Mouse (Mus musculus): ENCODE results near the gene Nynrin. TPM values are rescaled to one million over a fixed set of nuclear protein-coding genes. Genes with fewer than 3 reads are reported as not detected.

Nynrin gene
- 0.41 and 0.51 TPM in 2 replicates for polyA plus RNA-seq (2012; rRNA removed)

DNA sequence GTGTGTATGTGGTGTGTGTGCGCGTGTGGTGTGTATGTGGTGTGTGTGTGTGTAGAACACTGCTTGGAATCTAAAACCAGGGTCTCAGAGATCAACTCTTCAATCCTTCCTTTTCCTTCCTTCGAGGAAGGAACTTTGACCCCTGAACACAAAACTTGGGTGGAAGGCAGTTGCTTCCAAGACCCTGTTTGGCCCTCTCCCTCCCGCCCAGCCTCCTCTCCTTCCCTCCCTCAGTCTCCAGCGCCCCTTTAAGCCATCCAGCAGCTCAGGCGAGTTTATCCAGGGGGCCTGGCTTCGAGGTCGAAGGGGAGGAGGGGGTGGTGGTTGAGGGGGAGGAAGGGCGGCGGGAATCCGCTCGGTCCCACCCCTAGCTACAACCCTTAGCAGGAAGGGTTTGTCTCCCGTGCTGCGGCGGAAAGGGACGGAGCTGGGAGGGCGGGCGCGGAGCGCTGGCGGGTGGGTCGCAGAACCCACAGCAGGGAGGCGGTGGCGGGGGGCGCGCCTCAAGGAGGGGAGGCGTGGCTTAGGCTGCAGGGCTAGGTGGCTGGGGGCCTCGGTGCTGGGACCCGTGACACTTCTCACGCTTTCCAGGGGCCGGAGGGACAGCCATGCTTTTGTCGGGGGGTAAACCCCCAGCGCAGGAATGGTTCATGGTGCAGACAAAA lies at the start of gene Nynrin:
Gene Nynrin (plus strand): TSS at position 390 of the 665 bp plus-strand sequence.
- Histone ChIP-seq H3K36me3 (ENCODE audit: control insufficient read depth, insufficient read depth, low read length) (no peaks in the 10 kb centered on the region), H3K27ac (ENCODE audit: control insufficient read depth, insufficient read depth, low read depth, low read length) (peak within 1 kb of the TSS; percentile 10; the same call in 1 of the 2 replicates), H3K4me3 (ENCODE audit: control insufficient read depth, low read depth, low read length) (peak within 1 kb of the TSS; percentile 55), H3K27me3 (ENCODE audit: control insufficient read depth, insufficient read depth, low read length) (no peaks in the 10 kb centered on the region), H3K4me1 (ENCODE audit: control insufficient read depth, insufficient read depth, low read length) (peaks cover 12% of the 10 kb centered on the region)
- TF ChIP-seq POLR2A (IDR thresholded peaks at IDR 0.05; ENCODE audit: control insufficient read depth, low read depth, low read length), result no peak
- TF ChIP-seq CTCF (IDR thresholded peaks at IDR 0.05; ENCODE audit: control insufficient read depth, insufficient read depth, insufficient replicate concordance, low read depth, low read length), result no peak

DNA sequence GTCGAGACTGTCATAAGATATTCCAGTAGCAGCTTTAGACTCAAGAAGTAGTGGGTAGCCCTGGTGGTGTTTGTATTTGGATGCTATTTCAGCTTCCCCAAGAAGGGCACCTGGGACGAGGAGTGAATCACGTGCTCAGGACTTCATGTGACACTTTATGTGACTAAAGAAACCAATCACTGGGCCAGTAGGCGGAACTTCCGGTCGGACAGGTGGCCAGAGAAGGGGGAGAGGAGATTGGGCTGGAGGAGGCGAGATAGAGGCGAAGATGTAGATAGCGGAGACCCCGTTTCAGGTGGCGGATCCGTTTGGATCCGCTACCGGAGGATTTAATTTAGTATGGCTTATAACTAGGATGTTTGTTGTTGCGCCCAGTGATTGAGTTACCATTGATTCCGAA lies 38.9 kb upstream of the Nynrin start:
- Histone ChIP-seq H3K36me3 (ENCODE audit: control insufficient read depth, insufficient read depth, low read length) (no peaks in the 10 kb centered on the region), H3K4me3 (ENCODE audit: control insufficient read depth, low read depth, low read length) (peak overlapping the region; percentile 59), H3K4me1 (ENCODE audit: control insufficient read depth, insufficient read depth, low read length) (peaks cover 5% of the 10 kb centered on the region), H3K27me3 (ENCODE audit: control insufficient read depth, insufficient read depth, low read length) (no peaks in the 10 kb centered on the region), H3K27ac (ENCODE audit: control insufficient read depth, insufficient read depth, low read depth, low read length) (no peak overlapping the region)
- no peak for TF ChIP-seq CTCF (IDR thresholded peaks at IDR 0.05; ENCODE audit: control insufficient read depth, insufficient read depth, insufficient replicate concordance, low read depth, low read length)
- no peak for TF ChIP-seq POLR2A (IDR thresholded peaks at IDR 0.05; ENCODE audit: control insufficient read depth, low read depth, low read length)

DNA sequence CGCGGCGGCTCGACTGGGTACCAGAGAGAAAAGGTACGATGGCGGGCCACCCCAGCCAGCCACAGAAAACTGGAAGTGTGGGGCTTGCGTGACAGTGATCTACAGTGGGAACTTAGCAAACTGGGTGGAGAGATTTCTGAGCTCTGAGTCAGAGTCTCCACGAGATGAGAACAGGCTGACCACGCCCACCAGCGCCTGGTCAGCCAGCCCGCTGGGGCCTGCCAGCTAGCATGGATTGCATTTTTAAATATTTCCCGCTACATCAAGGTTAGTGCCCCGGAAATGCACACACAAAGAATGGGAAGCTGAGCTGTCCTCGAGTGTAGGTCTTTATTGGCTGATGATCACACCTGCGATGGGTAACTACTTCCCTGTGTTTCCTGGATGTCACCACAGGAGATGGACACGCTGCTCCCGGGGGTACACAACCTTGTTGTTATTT lies 38.5 kb upstream of the Nynrin start:
- TF ChIP-seq POLR2A (IDR thresholded peaks at IDR 0.05; ENCODE audit: control insufficient read depth, low read depth, low read length) (no peak), CTCF (IDR thresholded peaks at IDR 0.05; ENCODE audit: control insufficient read depth, insufficient read depth, insufficient replicate concordance, low read depth, low read length) (no peak)
- Histone ChIP-seq H3K4me1 (ENCODE audit: control insufficient read depth, insufficient read depth, low read length) (peaks cover 5% of the 10 kb centered on the region), H3K27ac (ENCODE audit: control insufficient read depth, insufficient read depth, low read depth, low read length) (no peak overlapping the region), H3K27me3 (ENCODE audit: control insufficient read depth, insufficient read depth, low read length) (no peaks in the 10 kb centered on the region), H3K36me3 (ENCODE audit: control insufficient read depth, insufficient read depth, low read length) (no peaks in the 10 kb centered on the region), H3K4me3 (ENCODE audit: control insufficient read depth, low read depth, low read length) (peak overlapping the region; percentile 59)

DNA sequence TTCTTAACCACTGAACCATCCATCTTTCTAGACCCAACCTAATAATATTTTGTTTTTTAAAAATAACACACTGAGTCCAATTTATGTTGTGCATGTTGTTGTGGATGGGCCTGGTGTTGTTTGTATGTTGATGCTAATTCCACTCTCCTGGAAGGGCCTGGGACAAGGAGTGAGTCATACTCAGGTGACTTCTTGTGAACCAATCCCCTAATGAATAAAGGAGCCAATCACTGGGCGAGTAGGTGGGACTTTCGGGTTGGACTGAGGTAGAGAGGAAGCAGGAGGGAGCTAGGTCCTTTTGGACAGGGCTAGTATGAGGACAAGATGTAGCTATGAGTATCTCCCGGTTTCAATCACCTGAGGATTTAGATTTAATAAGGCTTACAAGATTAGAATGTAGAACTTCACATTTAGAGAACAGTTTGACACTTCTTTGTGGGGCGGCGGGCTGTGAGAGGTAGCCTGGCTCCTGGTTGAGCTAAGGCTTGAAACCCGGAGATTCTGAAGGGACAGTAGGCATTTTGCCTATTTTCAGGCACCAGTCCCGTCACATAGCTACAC lies 33.9 kb upstream of the Nynrin start:
- Histone ChIP-seq H3K36me3 (ENCODE audit: control insufficient read depth, insufficient read depth, low read length) (no peaks in the 10 kb centered on the region), H3K27me3 (ENCODE audit: control insufficient read depth, insufficient read depth, low read length) (peaks cover under 1% of the 10 kb centered on the region; the same call in 1 of the 2 replicates), H3K4me1 (ENCODE audit: control insufficient read depth, insufficient read depth, low read length) (peaks cover 26% of the 10 kb centered on the region), H3K4me3 (ENCODE audit: control insufficient read depth, low read depth, low read length) (no peak overlapping the region), H3K27ac (ENCODE audit: control insufficient read depth, insufficient read depth, low read depth, low read length) (no peak overlapping the region)
- TF ChIP-seq POLR2A (IDR thresholded peaks at IDR 0.05; ENCODE audit: control insufficient read depth, low read depth, low read length), result no peak
- TF ChIP-seq CTCF (IDR thresholded peaks at IDR 0.05; ENCODE audit: control insufficient read depth, insufficient read depth, insufficient replicate concordance, low read depth, low read length), result no peak

DNA sequence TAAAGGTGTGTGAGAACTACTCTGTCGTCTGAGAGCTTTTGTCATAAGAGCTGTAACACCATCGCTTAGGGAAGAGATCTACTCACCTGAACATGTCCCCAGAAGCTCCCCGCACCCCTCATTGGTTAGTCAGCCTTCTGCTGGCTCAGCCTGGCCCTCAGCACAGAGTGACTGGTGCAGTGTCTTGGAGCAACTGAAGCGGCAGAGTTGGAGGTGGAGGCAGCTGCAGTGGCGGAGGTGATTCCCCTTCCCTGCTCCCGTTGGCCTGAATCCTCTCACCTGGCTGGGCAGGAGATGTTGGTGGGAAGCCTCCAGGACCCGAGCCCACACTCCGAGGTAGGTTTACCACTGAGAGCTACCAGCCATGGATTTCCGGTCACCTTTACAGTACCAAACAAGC lies 33.2 kb upstream of the Nynrin start:
- Histone ChIP-seq H3K27me3 (ENCODE audit: control insufficient read depth, insufficient read depth, low read length) (peaks cover 5% of the 10 kb centered on the region), H3K4me1 (ENCODE audit: control insufficient read depth, insufficient read depth, low read length) (peaks cover 26% of the 10 kb centered on the region), H3K4me3 (ENCODE audit: control insufficient read depth, low read depth, low read length) (no peak overlapping the region), H3K27ac (ENCODE audit: control insufficient read depth, insufficient read depth, low read depth, low read length) (no peak overlapping the region), H3K36me3 (ENCODE audit: control insufficient read depth, insufficient read depth, low read length) (no peaks in the 10 kb centered on the region)
- TF ChIP-seq CTCF (IDR thresholded peaks at IDR 0.05; ENCODE audit: control insufficient read depth, insufficient read depth, insufficient replicate concordance, low read depth, low read length) (no peak), POLR2A (IDR thresholded peaks at IDR 0.05; ENCODE audit: control insufficient read depth, low read depth, low read length) (no peak)

DNA sequence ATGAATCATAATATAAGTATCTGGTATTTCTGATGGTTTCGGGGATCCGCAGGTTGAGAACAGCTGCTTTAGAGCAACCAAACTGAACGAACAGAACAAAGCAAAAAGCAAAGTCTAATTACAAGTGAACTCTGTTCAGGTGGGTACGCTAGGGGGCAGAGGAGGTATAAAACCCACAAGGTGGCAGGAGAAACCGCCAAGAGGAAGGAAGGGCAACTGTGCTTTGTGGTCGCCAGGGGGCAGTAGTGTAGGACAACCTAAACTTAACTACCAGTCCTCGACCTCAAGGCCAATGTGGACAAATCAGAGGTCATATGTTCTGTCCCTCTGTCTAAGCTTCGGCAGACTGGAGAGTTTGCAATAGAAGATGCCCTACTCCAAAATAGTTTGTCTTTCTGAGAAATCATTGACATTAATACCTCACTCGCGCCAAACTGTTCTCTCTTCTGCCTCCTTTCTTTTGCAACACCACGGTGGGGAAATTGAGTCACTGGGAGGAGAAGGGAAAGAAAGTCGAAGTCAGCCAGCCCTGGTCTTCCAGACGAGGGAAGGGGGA lies 31.3 kb upstream of the Nynrin start:
- Histone ChIP-seq H3K27me3 (ENCODE audit: control insufficient read depth, insufficient read depth, low read length) (peaks cover 5% of the 10 kb centered on the region), H3K27ac (ENCODE audit: control insufficient read depth, insufficient read depth, low read depth, low read length) (no peak overlapping the region), H3K4me1 (ENCODE audit: control insufficient read depth, insufficient read depth, low read length) (peaks cover 31% of the 10 kb centered on the region), H3K4me3 (ENCODE audit: control insufficient read depth, low read depth, low read length) (no peak overlapping the region; the same call in 1 of the 2 replicates), H3K36me3 (ENCODE audit: control insufficient read depth, insufficient read depth, low read length) (no peaks in the 10 kb centered on the region)
- TF ChIP-seq POLR2A (IDR thresholded peaks at IDR 0.05; ENCODE audit: control insufficient read depth, low read depth, low read length) (no peak), CTCF (IDR thresholded peaks at IDR 0.05; ENCODE audit: control insufficient read depth, insufficient read depth, insufficient replicate concordance, low read depth, low read length) (peak; percentile 91; the same call in 1 of the 2 replicates)

DNA sequence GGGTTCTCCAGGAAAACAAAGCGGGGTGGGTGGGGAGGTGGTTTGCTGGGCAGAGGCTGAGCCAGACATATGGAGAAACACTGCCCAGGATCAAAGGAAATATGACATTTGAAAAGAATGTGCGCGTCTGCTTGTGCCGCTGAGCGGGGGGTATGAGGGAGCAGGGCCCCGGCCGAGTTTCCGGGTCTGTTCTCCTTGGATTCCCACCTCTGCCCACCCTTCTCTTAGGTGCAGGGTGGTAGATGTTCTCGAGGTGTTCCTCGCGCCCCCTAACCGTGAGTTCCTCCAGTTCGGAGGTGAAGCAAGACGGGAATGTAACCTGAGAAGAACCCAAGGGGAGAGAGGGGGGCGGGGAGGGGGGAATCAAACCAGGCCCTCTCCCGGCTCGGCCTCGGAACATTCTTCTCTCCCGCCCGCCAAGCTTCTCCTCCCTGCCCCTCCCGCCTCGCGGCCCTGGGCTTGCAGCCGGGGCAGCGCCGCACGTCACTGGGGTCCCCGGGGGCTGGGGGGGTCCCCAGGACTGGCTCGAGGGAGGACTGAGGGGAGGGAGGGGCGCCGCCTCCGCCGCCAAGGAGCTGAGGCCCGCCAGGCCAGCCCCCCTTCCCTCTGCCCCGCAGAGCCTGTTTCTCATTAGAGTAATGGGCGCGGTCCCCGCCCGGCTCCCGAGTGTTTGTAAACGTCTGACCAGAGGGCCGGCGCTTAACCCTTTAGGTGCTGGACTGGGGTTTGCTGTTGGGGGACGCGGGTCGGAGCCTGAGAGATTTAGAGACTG lies 30.6 kb upstream of the Nynrin start, which contains the start of gene Nfatc4:
Gene Nfatc4 (plus strand): TSS at position 154 of the 772 bp plus-strand sequence.
- Histone ChIP-seq H3K36me3 (ENCODE audit: control insufficient read depth, insufficient read depth, low read length) (no peaks in the 10 kb centered on the region), H3K4me1 (ENCODE audit: control insufficient read depth, insufficient read depth, low read length) (peaks cover 31% of the 10 kb centered on the region), H3K27ac (ENCODE audit: control insufficient read depth, insufficient read depth, low read depth, low read length) (peak within 1 kb of the TSS; percentile 56; the same call in 1 of the 2 replicates), H3K4me3 (ENCODE audit: control insufficient read depth, low read depth, low read length) (peak within 1 kb of the TSS; percentile 68), H3K27me3 (ENCODE audit: control insufficient read depth, insufficient read depth, low read length) (peaks cover 5% of the 10 kb centered on the region)
- TF ChIP-seq CTCF (IDR thresholded peaks at IDR 0.05; ENCODE audit: control insufficient read depth, insufficient read depth, insufficient replicate concordance, low read depth, low read length) (no peak), POLR2A (IDR thresholded peaks at IDR 0.05; ENCODE audit: control insufficient read depth, low read depth, low read length) (no peak)
